Mouse (Mus musculus): Measurements from ENCODE around the gene Gdi1.
"Not testable (repeated sequence)": the region's sequence is repeated elsewhere in the genome, so short reads cannot be mapped to it uniquely, and the experiment has no call there.

Gene Gdi1

GRCm38 (mm10) chrX:74329215-74329671, 24.4 kb downstream of the Gdi1 start:
- DNase-seq (ENCODE audit: low spot score): no peak

GRCm38 (mm10) chrX:74330166-74330930, 25.6 kb downstream of the Gdi1 start:
- no peak for DNase-seq (ENCODE audit: low spot score)

DNA sequence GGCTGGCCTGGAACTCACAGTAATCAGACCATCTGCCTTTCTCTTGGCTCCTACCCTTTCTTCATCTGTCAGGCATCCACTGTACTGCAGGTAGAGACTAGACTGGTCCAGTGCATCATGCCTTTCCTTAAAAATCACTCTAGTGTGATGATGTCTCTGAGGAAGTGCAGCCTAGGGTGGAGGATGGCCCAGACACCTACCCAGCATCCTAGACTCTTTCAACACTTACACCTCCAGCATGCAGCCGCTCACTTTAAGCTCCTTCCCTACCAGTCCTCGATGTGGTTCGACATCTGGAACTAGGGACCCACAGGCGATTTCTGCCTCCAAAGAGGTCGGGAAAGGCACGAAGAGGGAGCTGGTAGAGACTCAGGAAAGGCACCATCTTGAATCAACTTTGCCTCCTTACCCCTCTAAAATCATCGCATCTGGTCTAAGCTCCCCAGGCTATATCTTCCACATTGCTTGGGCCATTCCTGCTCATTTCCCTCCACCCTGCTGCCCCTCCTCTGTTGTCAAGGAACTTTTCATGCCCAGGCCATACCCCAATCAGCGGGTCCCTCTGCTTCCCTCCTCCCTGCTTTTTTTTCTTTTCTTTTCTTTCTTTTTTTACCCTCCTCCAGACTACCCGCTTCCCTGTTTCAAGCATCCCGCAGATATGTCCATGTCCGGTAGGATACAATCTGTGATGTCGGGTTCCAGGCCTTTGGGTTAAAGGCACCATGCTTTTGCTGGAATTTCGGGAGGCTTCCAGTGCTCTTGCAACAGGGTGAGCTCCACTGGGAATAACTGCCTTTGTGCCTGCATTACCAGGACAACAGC, 48.1 kb downstream of the Gdi1 start:
- DNase-seq (ENCODE audit: low spot score): no peak

DNA sequence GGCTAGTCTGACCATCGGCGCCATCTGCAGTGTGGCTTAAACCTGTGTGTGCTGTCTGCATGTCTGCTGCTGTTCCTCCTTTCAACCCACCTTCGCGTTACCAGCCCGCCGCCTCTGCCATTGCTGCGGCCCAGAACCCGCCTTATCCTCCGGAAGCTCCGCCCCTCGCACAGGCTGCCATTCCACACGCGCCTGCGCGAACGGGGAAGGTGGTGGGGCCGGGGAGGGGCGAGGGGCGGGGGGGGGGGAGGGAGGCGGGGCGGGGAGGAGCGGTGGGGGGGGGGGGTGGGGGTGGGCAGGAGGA, 48.6 kb downstream of the Gdi1 start, which contains the start of gene Lage3:
Gene Lage3 (minus strand): TSS at position 152 of the 304 bp plus-strand sequence.
- peak; percentile 24 for DNase-seq (ENCODE audit: low spot score)

GRCm38 (mm10) chrX:74357069-74357468, 52.3 kb downstream of the Gdi1 start:
- not testable (repeated sequence) for DNase-seq (ENCODE audit: low spot score)

DNA sequence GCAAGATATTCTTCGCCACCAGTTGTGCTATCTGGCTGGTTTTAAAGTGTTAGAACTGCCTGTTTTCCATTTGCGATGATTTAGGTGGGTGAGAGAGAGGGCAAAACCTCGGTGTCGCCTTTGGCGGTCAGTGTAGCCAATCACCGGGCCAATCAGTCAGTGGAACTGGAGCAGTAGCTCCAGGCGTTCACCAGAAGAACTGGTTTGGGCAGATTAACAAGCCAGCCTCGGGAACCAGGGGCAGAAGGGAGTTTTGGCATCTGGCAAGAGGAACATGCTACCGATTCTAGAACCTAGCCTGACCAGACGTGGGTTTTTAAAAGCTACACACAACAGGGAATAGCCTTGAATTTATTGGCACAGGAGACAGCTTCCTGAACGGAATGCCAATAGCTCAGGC, 54.4 kb downstream of the Gdi1 start:
- no peak for DNase-seq (ENCODE audit: low spot score)
